In the genomic region with DNA sequence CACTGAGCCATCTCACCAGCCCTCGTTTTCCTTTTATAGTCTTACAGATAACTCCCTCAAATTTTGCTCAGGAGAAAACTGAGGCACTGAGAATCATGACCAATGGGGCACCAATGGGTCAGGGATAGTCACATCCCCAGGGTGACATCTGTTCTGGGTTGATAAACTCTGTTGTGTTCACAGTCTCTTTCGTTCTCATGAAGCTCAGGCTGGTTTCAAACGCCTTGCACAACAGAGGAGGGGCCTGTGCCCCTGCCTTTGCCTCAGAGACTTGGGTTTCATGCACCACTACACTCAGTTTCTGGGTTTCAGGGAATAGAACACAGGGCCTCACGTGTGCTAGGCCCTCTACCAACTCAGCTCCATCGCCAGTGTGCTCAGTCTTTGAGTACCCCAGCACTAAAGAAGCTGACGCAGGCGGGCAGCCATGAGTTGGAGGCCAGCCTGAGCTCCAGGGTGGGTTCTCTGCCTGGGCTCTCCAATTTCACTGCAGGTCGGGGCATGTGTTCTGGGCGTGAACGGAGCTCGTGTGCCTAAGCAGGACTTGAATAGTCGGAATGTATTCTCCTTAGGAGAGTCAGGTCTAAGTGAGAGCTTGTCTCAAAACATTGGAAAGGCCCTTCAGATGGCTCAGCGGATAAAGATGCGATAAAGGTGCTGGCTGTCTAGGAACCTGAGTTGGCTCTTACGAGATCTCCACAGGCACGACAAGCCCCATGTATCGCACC, we compare ENCODE assay signal across 8 mouse cellular contexts. TPM values are rescaled to one million over a fixed set of nuclear protein-coding genes. Genes with fewer than 3 reads are reported as not detected.
DNase-seq lines count a peak whose midpoint lies in the region; ATAC-seq and TF ChIP-seq lines count a peak whose summit lies in the region.

No protein-coding gene starts in this region.

- H3K4me3 ChIP-seq in testis, adult 2 months (ENCODE audit: control insufficient read depth, low read depth, low read length) = peak overlapping the region; percentile 94
- peak overlapping the region; percentile 61 for H3K4me3 ChIP-seq in intestine, embryonic 15.5 days (replicated peaks)
- peak overlapping the region; percentile 80 for H3K4me3 ChIP-seq in neural tube, embryonic 12.5 days

- no peak for TF ChIP-seq CTCF in testis, adult 2 months (IDR thresholded peaks at IDR 0.05; ENCODE audit: control insufficient read depth, insufficient read depth, insufficient replicate concordance, low read depth, low read length)

- H3K4me2 ChIP-seq in intestine, embryonic 15.5 days (replicated peaks) = peak overlapping the region; percentile 73
- H3K4me2 ChIP-seq in neural tube, embryonic 12.5 days (replicated peaks) = peak overlapping the region; percentile 88

- peak overlapping the region; percentile 29; the same call in 1 of the 2 replicates for H3K9ac ChIP-seq in intestine, embryonic 15.5 days
- H3K9ac ChIP-seq in neural tube, embryonic 12.5 days = no peak overlapping the region

- TF ChIP-seq POLR2A in testis, adult 2 months (IDR thresholded peaks at IDR 0.05; ENCODE audit: control insufficient read depth, low read depth, low read length) = no peak

- no peaks in the 10 kb centered on the region for H3K27me3 ChIP-seq in testis, adult 2 months (ENCODE audit: control insufficient read depth, insufficient read depth, low read length)
- H3K27me3 ChIP-seq in intestine, embryonic 15.5 days (replicated peaks) = no peaks in the 10 kb centered on the region
- H3K27me3 ChIP-seq in neural tube, embryonic 12.5 days (replicated peaks) = no peaks in the 10 kb centered on the region

- H3K36me3 ChIP-seq in testis, adult 2 months (ENCODE audit: control insufficient read depth, insufficient read depth, low read length) = no peaks in the 10 kb centered on the region; the same call in 1 of the 2 replicates
- peaks cover 13% of the 10 kb centered on the region for H3K36me3 ChIP-seq in intestine, embryonic 15.5 days
- peaks cover 14% of the 10 kb centered on the region for H3K36me3 ChIP-seq in neural tube, embryonic 12.5 days

- peaks cover 12% of the 10 kb centered on the region for H3K4me1 ChIP-seq in testis, adult 2 months (ENCODE audit: control insufficient read depth, insufficient read depth, low read length)
- H3K4me1 ChIP-seq in intestine, embryonic 15.5 days (replicated peaks) = peaks cover 18% of the 10 kb centered on the region
- peaks cover 21% of the 10 kb centered on the region for H3K4me1 ChIP-seq in neural tube, embryonic 12.5 days

- no peak for DNase-seq in cerebellum, adult 9-10 months
- no peak for DNase-seq in testis, postnatal 10 days (ENCODE audit: low spot score)
- DNase-seq in right cerebral cortex, postnatal 25 days = no peak
- no peak for DNase-seq in layer of hippocampus, adult 9-10 months (ENCODE audit: low spot score)

- WGBS in intestine, embryonic 15.5 days = 19% methylated on average over 17 of the region's 17 CpGs
- WGBS in neural tube, embryonic 12.5 days = 15% methylated on average over 17 of the region's 17 CpGs

- peak overlapping the region; percentile 35; the same call in 1 of the 2 replicates for H3K27ac ChIP-seq in testis, adult 2 months (ENCODE audit: control insufficient read depth, insufficient read depth, low read depth, low read length)
- peak overlapping the region; percentile 51 for H3K27ac ChIP-seq in intestine, embryonic 15.5 days
- H3K27ac ChIP-seq in neural tube, embryonic 12.5 days = 0 out of 2 replicates have a peak overlapping the region, but pooled peaks have one; percentile 26

- 0 out of 2 replicates have a peak, but pooled peaks have one; percentile 7 for ATAC-seq in cerebellum, adult (ENCODE audit: insufficient number of reproducible peaks, low FRiP score, low TSS enrichment)
- ATAC-seq in intestine, embryonic 15.5 days = peak; percentile 2
- ATAC-seq in neural tube, embryonic 12.5 days (ENCODE audit: low FRiP score, low read depth) = peak; percentile 21

- no peaks in the 10 kb centered on the region for H3K9me3 ChIP-seq in intestine, embryonic 15.5 days
- H3K9me3 ChIP-seq in neural tube, embryonic 12.5 days = no peaks in the 10 kb centered on the region

RNA-seq across cellular contexts. Expression of gene Atg4d, which starts 0.7 kb away (rescaled TPM):
- 27.5 and 31.8 TPM in 2 replicates for polyA plus RNA-seq in testis, adult 2 months (2012; rRNA removed)
- polyA plus RNA-seq in intestine, embryonic 15.5 days (2015; fragmentation: Nextera tagmentation; extraction: Ambion mirVana) = 50.0 and 55.1 TPM in 2 replicates
- 57.4 and 57.6 TPM in 2 replicates for polyA plus RNA-seq in neural tube, embryonic 12.5 days (2016; fragmentation: Nextera tagmentation; extraction: Ambion mirVana)

RNA-seq across cellular contexts. Expression of gene S1pr5, which starts 16.2 kb away (rescaled TPM):
- polyA plus RNA-seq in testis, adult 2 months (2012; rRNA removed) = not detected in 2 replicates
- not detected in 2 replicates for polyA plus RNA-seq in intestine, embryonic 15.5 days (2015; fragmentation: Nextera tagmentation; extraction: Ambion mirVana)
- polyA plus RNA-seq in neural tube, embryonic 12.5 days (2016; fragmentation: Nextera tagmentation; extraction: Ambion mirVana) = 1.5 and 2.0 TPM in 2 replicates

RNA-seq across cellular contexts. Expression of gene Kri1, which starts 23.3 kb away (rescaled TPM):
- polyA plus RNA-seq in testis, adult 2 months (2012; rRNA removed) = 35.0 and 36.9 TPM in 2 replicates
- 11.1 and 15.4 TPM in 2 replicates for polyA plus RNA-seq in intestine, embryonic 15.5 days (2015; fragmentation: Nextera tagmentation; extraction: Ambion mirVana)
- polyA plus RNA-seq in neural tube, embryonic 12.5 days (2016; fragmentation: Nextera tagmentation; extraction: Ambion mirVana) = 18.0 and 25.2 TPM in 2 replicates

RNA-seq across cellular contexts. Expression of gene Keap1, which starts 25.3 kb away (rescaled TPM):
- 46.9 and 52.8 TPM in 2 replicates for polyA plus RNA-seq in testis, adult 2 months (2012; rRNA removed)
- 55.8 and 59.8 TPM in 2 replicates for polyA plus RNA-seq in intestine, embryonic 15.5 days (2015; fragmentation: Nextera tagmentation; extraction: Ambion mirVana)
- 53.9 and 55.1 TPM in 2 replicates for polyA plus RNA-seq in neural tube, embryonic 12.5 days (2016; fragmentation: Nextera tagmentation; extraction: Ambion mirVana)

RNA-seq across cellular contexts. Expression of gene Cdkn2d, which starts 26.8 kb away (rescaled TPM):
- 98.6 and 107 TPM in 2 replicates for polyA plus RNA-seq in testis, adult 2 months (2012; rRNA removed)
- polyA plus RNA-seq in intestine, embryonic 15.5 days (2015; fragmentation: Nextera tagmentation; extraction: Ambion mirVana) = 38.4 and 42.1 TPM in 2 replicates
- polyA plus RNA-seq in neural tube, embryonic 12.5 days (2016; fragmentation: Nextera tagmentation; extraction: Ambion mirVana) = 94.6 and 96.1 TPM in 2 replicates
